Mouse (Mus musculus): ENCODE data around the gene Wdr13.

DNA sequence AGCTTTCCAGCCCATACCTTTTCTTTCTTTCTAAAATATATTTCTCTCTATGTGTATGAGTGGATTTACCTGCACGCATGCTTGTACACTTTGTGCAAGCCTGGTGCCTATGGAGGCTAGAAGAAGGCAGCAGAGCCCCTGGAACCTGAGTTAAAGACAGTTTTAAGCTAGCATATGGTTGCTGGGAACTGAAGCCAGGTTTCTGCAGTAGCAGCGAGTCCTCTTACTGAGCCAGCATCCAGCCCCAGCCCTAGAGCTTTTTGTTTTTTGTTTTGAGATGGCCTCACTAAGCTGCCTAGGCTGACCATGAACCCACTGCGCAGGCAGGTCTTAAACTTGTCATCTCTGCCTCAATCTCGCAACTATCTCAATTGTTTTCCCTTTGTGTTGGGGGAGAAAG lies 31.8 kb upstream of the Wdr13 start:
- TF ChIP-seq EP300 (IDR thresholded peaks at IDR 0.05; ENCODE audit: insufficient read depth, low read depth, low read length) (no peak), POLR2A (IDR thresholded peaks at IDR 0.05; ENCODE audit: insufficient read depth, low read length) (no peak), CTCF (IDR thresholded peaks at IDR 0.05; ENCODE audit: low read depth, low read length) (no peak)

Data from ES-Bruce4 (cell line).